Mouse (Mus musculus) limb, embryonic 14.5 days (tissue): ENCODE results near the gene Mmp24. TPM values are rescaled to one million over a fixed set of nuclear protein-coding genes. Genes with fewer than 3 reads are reported as not detected.
"Not testable (repeated sequence)": the region's sequence is repeated elsewhere in the genome, so short reads cannot be mapped to it uniquely, and the experiment has no call there.

Experiments used
- ATAC-seq: fragments of 200-750 bp; cut with Nextera tagmentation; 2 replicates; pipeline ENCODE4 v1.8.0; 2017; ENCODE audit warnings: low read depth, moderate number of reproducible peaks, moderate TSS enrichment; ENCODE audit not compliant: low FRiP score
- DNase-seq: peaks from one replicate; pipeline ENCODE4 v3.0.0-alpha.2; 2015; ENCODE audit warnings: low spot score
- H3K27ac ChIP-seq: fragments of 300-500 bp; sonication (generic); replicated peaks from 2 replicates; pipeline ENCODE4 v1.5.1; 2014; ENCODE audit warnings: low read depth, mild to moderate bottlenecking, low read length, moderate library complexity, mixed read lengths
- H3K27me3 ChIP-seq: fragments of 300-500 bp; sonication (generic); 2 replicates; pipeline ENCODE4 v1.6.1; 2014; ENCODE audit warnings: low read length, mixed read lengths; ENCODE audit not compliant: control insufficient read depth, insufficient read depth
- H3K36me3 ChIP-seq: fragments of 300-500 bp; sonication (generic); 2 replicates; pipeline ENCODE4 v1.6.1; 2014; ENCODE audit warnings: mild to moderate bottlenecking, low read length, moderate library complexity, mixed read lengths; ENCODE audit not compliant: control insufficient read depth, insufficient read depth
- H3K4me1 ChIP-seq: fragments of 300-500 bp; sonication (generic); 2 replicates; pipeline ENCODE4 v1.6.1; 2014; ENCODE audit warnings: antibody characterized with exemption, low read length, mixed read lengths; ENCODE audit not compliant: control insufficient read depth, insufficient read depth
- H3K4me2 ChIP-seq: fragments of 300-500 bp; sonication (generic); replicated peaks from 2 replicates; pipeline ENCODE4 v1.6.1; 2014; ENCODE audit warnings: low read depth, mild to moderate bottlenecking, low read length, moderate library complexity; ENCODE audit not compliant: severe bottlenecking
- H3K4me3 ChIP-seq: fragments of 300-500 bp; sonication (generic); replicated peaks from 2 replicates; pipeline ENCODE4 v1.5.1; 2014; ENCODE audit warnings: low read length
- H3K9ac ChIP-seq: fragments of 300-500 bp; sonication (generic); 2 replicates; pipeline ENCODE4 v1.6.1; 2014; ENCODE audit warnings: mild to moderate bottlenecking, low read depth, low read length, moderate library complexity; ENCODE audit not compliant: severe bottlenecking
- H3K9me3 ChIP-seq: fragments of 300-500 bp; sonication (generic); 2 replicates; pipeline ENCODE4 v1.6.1; 2016; ENCODE audit warnings: low read length; ENCODE audit not compliant: control insufficient read depth
- POLR2A ChIP-seq: fragments of 200-500 bp; IDR thresholded peaks from 2 replicates; pipeline ENCODE4 v1.8.0; 2012; ENCODE audit warnings: inconsistent platforms, mild to moderate bottlenecking, moderate library complexity, borderline replicate concordance; ENCODE audit not compliant: insufficient read depth, insufficient read length; ENCODE audit errors: extremely low read depth
- WGBS: fragments of 180-500 bp; shearing (Covaris S2); extraction: QIAGEN DNeasy Blood & Tissue Kit; methylation state at CpG from one replicate; pipeline ENCODE4 v1.1.7; 2014; 5-methylcytosine and 5-hydroxymethylcytosine counted together
- polyA plus RNA-seq, 2 experiments: library from polyadenylated mRNA; depleted of rRNA in 1 of 2; stranded (reverse) in 1 of 2; unstranded in 1 of 2; fragments of >200 nt; fragmentation: Nextera tagmentation in 1 of 2; extraction: Ambion mirVana in 1 of 2; gene quantifications; 2 replicates each; pipeline versions ENCODE4 v1.2.1 to v1.2.3; 2012 to 2014

The Mmp24 gene
- polyA plus RNA-seq, 2 experiments: 0.04 to 0.30 TPM

- ATAC-seq (no peak), DNase-seq (no peak)
- Histone ChIP-seq H3K9me3 (no peaks in the 10 kb centered on the region), H3K4me3 (no peak overlapping the region), H3K27me3 (no peaks in the 10 kb centered on the region), H3K9ac (no peak overlapping the region), H3K36me3 (no peaks in the 10 kb centered on the region), H3K27ac (no peak overlapping the region), H3K4me1 (peaks cover 5% of the 10 kb centered on the region), H3K4me2 (no peak overlapping the region)
- 67% methylated on average over 9 of the region's 9 CpGs for WGBS
- no peak for TF ChIP-seq POLR2A
Measured at GRCm38 (mm10) chr2:155831302-155831701, 56.2 kb downstream of the Mmp24 start.

DNA sequence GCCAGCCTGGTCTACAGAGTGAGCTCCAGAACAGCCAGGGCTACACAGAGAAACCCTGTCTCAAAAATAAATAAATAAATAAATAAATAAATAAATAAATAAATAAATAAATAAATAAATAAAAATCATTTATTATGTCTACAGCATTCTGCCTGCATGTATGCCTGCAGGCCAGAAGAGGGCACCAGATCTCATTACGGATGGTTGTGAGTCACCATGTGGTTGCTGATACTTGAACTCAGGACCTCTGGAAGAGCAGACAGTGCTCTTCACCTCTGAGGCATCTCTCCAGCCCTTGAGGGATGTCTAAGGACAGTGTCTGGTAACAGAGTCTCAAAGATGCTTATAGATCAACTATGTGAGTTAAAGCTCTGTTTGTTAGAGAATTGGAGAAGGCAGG is 56.9 kb downstream of the Mmp24 start:
- not testable (repeated sequence) for H3K4me3 ChIP-seq, H3K27me3 ChIP-seq, H3K9me3 ChIP-seq, ATAC-seq, DNase-seq, H3K9ac ChIP-seq, H3K36me3 ChIP-seq, H3K4me1 ChIP-seq, H3K27ac ChIP-seq, H3K4me2 ChIP-seq
- WGBS: 74% methylated on average over 1 of the region's 1 CpGs

DNA sequence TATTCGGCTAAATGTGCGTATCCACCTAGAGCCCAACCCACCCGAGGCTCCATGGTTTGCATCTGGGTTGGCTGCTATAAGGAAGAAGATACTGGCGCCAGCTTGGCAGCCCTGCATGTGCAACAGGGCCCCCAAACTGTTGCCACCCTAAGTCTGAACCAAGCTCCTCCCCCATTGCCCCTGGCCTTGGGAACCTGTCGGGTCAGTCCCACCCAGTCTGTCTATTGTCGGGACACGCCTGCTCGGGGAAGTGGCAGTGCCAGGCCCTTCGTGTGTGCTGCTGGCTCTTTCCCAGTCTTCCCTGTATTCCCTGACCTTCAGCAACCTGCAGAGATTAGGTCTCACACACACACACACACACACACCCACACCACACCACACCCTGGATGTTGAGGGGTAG is 59.6 kb downstream of the Mmp24 start, which contains the start of gene Fam83c:
Fam83c (minus strand) TSS at position 123 of the 400 bp plus-strand sequence.
- no peaks in the 10 kb centered on the region for H3K27me3 ChIP-seq
- no peak for TF ChIP-seq POLR2A
- 53% methylated on average over 8 of the region's 9 CpGs for WGBS
- H3K36me3 ChIP-seq: no peaks in the 10 kb centered on the region
- H3K4me2 ChIP-seq: no peak within 1 kb of the TSS
- H3K27ac ChIP-seq: no peak within 1 kb of the TSS
- H3K4me3 ChIP-seq: no peak within 1 kb of the TSS
- ATAC-seq (no peak), DNase-seq (no peak)
- no peaks in the 10 kb centered on the region for H3K4me1 ChIP-seq
- no peak within 1 kb of the TSS for H3K9ac ChIP-seq
- H3K9me3 ChIP-seq: no peaks in the 10 kb centered on the region

- H3K9ac ChIP-seq: no peak overlapping the region
- H3K27me3 ChIP-seq: no peaks in the 10 kb centered on the region
- H3K4me3 ChIP-seq: no peak overlapping the region
- 72% methylated on average over 3 of the region's 3 CpGs for WGBS
- H3K4me2 ChIP-seq: no peak overlapping the region
- H3K27ac ChIP-seq: no peak overlapping the region
- DNase-seq (no peak), ATAC-seq (no peak)
- no peaks in the 10 kb centered on the region for H3K4me1 ChIP-seq
- no peaks in the 10 kb centered on the region for H3K36me3 ChIP-seq
- H3K9me3 ChIP-seq: no peaks in the 10 kb centered on the region
- TF ChIP-seq POLR2A: no peak
Measured at GRCm38 (mm10) chr2:155837961-155838360, 62.8 kb downstream of the Mmp24 start.

DNA sequence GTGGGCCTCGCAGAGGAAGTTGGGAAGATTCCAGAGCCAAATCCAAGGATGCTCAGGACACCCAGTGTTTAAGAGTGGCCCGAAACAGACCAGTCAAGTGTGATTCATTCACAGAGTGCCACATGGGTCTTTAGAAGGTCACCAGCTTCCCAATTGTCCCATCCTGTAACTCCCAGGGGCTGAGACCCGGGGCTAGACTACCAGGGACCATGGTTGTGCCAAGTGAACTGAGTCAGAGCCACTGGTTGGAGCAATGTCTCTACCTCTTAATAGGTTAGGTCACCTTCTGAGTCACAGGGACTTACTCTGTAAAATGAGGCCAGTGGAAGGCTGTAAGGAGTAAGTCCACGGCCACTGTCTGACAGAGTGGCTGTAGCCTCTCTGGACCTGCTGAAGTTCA is 63.8 kb downstream of the Mmp24 start:
- Histone ChIP-seq H3K4me3 (no peak overlapping the region), H3K9ac (no peak overlapping the region), H3K9me3 (no peaks in the 10 kb centered on the region), H3K4me2 (no peak overlapping the region), H3K27me3 (no peaks in the 10 kb centered on the region), H3K4me1 (no peaks in the 10 kb centered on the region), H3K36me3 (no peaks in the 10 kb centered on the region), H3K27ac (no peak overlapping the region)
- no peak for TF ChIP-seq POLR2A
- WGBS: 82% methylated on average over 4 of the region's 4 CpGs
- ATAC-seq (no peak), DNase-seq (no peak)

DNA sequence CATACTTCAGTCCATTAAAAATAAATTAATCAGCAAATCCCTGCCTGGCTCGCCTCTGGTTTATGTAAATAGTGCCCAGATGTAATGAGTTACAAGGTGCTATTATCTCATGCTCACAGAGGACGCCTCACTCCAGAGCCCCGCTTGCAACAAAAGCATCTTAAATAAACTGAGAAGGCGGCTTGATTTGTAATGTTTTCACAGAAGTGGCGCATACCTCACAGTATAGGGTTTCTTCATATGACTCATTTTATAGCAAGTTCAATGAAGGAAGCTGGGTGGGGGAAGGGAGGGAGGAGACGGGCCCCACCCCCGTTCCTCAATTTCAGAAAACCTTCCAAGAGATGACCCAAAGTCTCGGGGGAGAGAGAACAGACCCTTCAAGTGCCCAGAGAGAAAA is 71.8 kb downstream of the Mmp24 start:
- 50% methylated on average over 8 of the region's 8 CpGs for WGBS
- no peak for TF ChIP-seq POLR2A

More for the DNA sequence above, 71.8 kb downstream of the Mmp24 start:
- DNase-seq: peak; percentile 26
- H3K4me1 ChIP-seq: peaks cover 11% of the 10 kb centered on the region; the same call in 1 of the 2 replicates
- peaks cover 48% of the 10 kb centered on the region for H3K36me3 ChIP-seq
- H3K27ac ChIP-seq: 0 out of 2 replicates have a peak overlapping the region, but pooled peaks have one; percentile 38
- no peak overlapping the region for H3K4me3 ChIP-seq
- H3K4me2 ChIP-seq: no peak overlapping the region
- no peaks in the 10 kb centered on the region for H3K27me3 ChIP-seq
- H3K9ac ChIP-seq: no peak overlapping the region
- ATAC-seq: peak; percentile 41
- H3K9me3 ChIP-seq: no peaks in the 10 kb centered on the region
